Mouse (Mus musculus) lung, adult 2 months (tissue): ENCODE results near the gene Ube4b. TPM values are rescaled to one million over a fixed set of nuclear protein-coding genes. Genes with fewer than 3 reads are reported as not detected.

Experiments
- DNase-seq: peaks from one replicate; pipeline ENCODE4 v3.0.0; 2022
- H3K4me1 ChIP-seq: fragments of 200-500 bp; 2 replicates; pipeline ENCODE4 v1.6.1; 2011; ENCODE audit warnings: low read length; ENCODE audit not compliant: control insufficient read depth, insufficient read depth
- H3K4me3 ChIP-seq: fragments of 200-500 bp; replicated peaks from 2 replicates; pipeline ENCODE3; 2011; ENCODE audit warnings: low read depth, mild to moderate bottlenecking, control low read depth, low read length; ENCODE audit errors: extremely low read depth
- CTCF ChIP-seq: fragments of 200-500 bp; IDR thresholded peaks from 2 replicates; pipeline ENCODE4 v1.5.1; 2011; ENCODE audit warnings: mild to moderate bottlenecking, low read length, control low read depth; ENCODE audit not compliant: insufficient read depth
- POLR2A ChIP-seq: fragments of 200-500 bp; IDR thresholded peaks from 2 replicates; pipeline ENCODE4 v1.6.1; 2011; ENCODE audit warnings: low read depth, mild to moderate bottlenecking, control low read depth, low read length, borderline replicate concordance; ENCODE audit errors: extremely low read depth
- WGBS: fragments of 180-500 bp; shearing (Covaris S2); methylation state at CpG from one replicate; pipeline ENCODE4 v1.1.7; 2018; 5-methylcytosine and 5-hydroxymethylcytosine counted together
- polyA plus RNA-seq: library from polyadenylated mRNA; depleted of rRNA; stranded (reverse); fragments of >200 nt; gene quantifications from 2 replicates; pipeline ENCODE4 v1.2.3, GENCODE M21; 2012

Ube4b gene
- polyA plus RNA-seq, 1 experiment, result 53.3 TPM

- DNase-seq, result no peak
- 94% methylated on average over 8 of the region's 8 CpGs for WGBS
- Histone ChIP-seq H3K4me1 (no peaks in the 10 kb centered on the region), H3K4me3 (no peak overlapping the region)
- TF ChIP-seq POLR2A (no peak), CTCF (no peak)
Measured at GRCm38 (mm10) chr4:149354671-149355070, 71.9 kb downstream of the Ube4b start.

DNA sequence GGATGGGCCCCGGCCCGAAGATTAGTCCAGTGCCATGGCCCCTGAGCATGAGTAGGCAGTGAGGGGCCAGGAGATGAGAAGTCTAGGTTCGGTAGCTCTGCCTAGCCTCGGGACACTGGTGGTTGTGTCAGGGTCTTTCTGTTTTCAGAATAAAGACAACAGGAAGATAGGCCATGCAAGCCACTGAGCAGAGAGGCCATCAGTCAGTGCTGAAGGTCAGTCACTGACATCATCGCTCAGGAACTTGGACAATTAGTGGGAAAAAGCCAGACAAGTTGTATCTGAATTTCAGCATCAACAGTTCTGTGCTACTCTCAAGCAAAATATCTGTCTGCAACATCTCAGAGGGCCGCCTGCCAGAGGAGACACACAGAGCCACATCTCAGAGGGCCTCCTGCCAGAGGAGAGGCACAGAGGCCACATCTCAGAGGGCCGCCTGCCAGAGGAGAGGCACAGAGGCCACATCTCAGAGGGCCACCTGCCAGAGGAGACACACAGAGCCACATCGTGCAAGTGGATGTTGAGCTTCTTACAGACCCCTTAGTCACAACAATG lies 74.9 kb downstream of the Ube4b start:
- WGBS, result 86% methylated on average over 8 of the region's 8 CpGs
- TF ChIP-seq POLR2A (no peak), CTCF (no peak)
- no peak for DNase-seq
- H3K4me1 ChIP-seq, result no peaks in the 10 kb centered on the region
- no peak overlapping the region for H3K4me3 ChIP-seq

DNA sequence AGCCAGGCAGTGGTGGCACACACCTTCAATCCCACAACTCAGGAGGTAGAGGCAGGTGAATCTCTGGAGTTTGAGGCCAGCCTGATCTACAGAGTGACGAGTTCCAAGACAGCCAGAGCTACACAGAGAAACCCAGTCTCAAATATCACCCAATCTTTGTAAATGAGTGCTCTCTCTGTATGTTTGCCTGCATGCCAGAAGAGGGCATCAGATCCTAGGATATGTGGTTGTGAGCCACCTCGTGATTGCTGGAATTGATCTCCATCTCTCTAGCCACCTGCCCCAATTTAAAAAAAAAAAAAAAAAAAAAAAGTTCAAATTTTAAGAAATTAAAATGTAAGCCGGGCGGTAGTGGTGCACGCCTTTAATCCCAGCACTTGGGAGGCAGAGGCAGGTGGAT lies 77.6 kb downstream of the Ube4b start:
- 78% methylated on average over 5 of the region's 5 CpGs for WGBS
- Histone ChIP-seq H3K4me1 (no peaks in the 10 kb centered on the region), H3K4me3 (no peak overlapping the region)
- no peak for TF ChIP-seq CTCF
- no peak for TF ChIP-seq POLR2A
- DNase-seq, result no peak

DNA sequence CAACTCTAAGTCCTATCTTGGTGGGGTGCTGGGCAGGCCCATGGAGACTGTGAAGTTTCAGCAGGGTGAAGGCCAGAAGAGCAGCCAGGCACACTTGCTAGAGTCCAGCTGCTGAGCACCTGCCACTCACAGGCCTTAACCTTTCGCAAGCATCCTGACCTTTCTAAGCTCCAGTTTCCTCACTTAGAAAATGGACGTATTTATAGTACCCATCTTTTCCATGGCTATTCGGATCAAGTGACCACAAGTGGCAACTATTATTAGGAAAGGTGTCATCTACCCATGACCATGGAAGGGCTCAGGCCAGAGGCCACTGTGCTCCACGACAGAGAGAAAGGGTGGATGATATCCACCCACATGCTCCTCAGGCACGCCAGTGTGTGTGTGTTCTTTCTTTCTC lies 80.7 kb downstream of the Ube4b start:
- TF ChIP-seq CTCF (no peak), POLR2A (no peak)
- DNase-seq, result no peak
- WGBS, result 85% methylated on average over 5 of the region's 5 CpGs

GRCm38 (mm10) chr4:149344311-149344710 lies 82.2 kb downstream of the Ube4b start:
- WGBS, result 79% methylated on average over 8 of the region's 8 CpGs
- no peaks in the 10 kb centered on the region for H3K4me1 ChIP-seq
- TF ChIP-seq POLR2A, result no peak
- TF ChIP-seq CTCF, result no peak
- H3K4me3 ChIP-seq, result no peak overlapping the region
- no peak for DNase-seq

More for the DNA sequence above, 80.7 kb downstream of the Ube4b start:
- no peaks in the 10 kb centered on the region for H3K4me1 ChIP-seq
- H3K4me3 ChIP-seq, result no peak overlapping the region

DNA sequence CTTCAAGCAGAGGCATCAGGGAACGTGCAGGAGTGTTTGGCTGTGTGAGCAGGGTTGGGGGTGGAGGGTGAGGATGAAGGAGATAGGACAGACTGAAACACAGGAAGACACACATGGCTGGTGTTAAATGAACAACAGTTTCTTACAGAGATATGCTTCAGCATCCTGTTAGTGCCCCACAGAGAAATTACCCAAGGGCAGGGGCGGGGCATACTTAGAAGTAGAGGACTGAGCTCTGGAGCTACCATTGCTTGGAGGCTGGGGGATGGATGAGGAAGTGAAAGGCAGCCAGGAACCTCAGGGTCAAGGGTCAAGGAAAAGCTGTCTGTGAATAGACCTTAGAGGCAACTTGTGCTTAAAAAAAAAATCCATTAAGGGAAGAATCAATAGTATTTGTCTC lies 85.9 kb downstream of the Ube4b start:
- TF ChIP-seq CTCF, result no peak
- no peak for TF ChIP-seq POLR2A
- H3K4me1 ChIP-seq, result no peaks in the 10 kb centered on the region
- H3K4me3 ChIP-seq, result no peak overlapping the region
- 58% methylated on average over 2 of the region's 2 CpGs for WGBS
- DNase-seq, result no peak

DNA sequence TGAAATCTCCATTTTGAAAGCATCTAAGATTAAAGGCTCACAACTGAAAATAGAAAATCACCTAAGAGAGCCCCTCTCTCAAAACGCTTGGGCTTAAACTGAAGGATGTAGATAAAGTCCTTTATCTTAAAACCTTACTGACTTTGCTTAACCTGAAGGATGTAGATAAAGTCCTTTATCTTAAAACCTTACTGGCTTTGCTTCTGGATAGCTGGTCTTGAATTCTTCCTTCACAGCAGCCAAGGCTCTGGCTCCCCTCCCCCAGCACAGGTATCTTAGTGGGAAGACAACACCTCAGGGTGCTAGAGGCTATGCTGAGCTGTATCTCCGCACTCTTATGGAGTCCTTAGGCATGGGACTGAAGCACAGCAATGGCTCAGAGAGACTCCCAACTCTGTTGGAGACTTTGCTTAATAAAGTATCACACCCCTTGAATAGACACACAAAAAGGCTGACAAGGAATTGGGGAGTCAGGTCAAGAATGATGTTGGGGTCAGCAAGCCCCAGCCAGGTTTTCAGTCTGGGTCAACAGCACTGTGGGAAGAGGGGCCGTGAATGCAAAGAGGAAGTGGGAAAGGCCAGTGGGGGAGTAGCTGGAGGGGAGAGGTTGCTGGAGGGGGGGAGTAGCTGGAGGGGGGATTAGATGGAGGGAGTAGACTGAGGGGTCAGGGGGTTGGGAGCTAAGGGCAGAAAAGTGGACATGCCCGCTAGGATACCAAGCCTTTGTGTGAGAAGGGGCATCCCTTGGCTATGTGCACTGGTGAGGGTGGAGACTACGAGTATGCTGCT lies 86.9 kb downstream of the Ube4b start:
- DNase-seq, result no peak
- no peak for TF ChIP-seq CTCF
- no peak for TF ChIP-seq POLR2A
- 71% methylated on average over 5 of the region's 5 CpGs for WGBS
- Histone ChIP-seq H3K4me1 (no peaks in the 10 kb centered on the region), H3K4me3 (no peak overlapping the region)

DNA sequence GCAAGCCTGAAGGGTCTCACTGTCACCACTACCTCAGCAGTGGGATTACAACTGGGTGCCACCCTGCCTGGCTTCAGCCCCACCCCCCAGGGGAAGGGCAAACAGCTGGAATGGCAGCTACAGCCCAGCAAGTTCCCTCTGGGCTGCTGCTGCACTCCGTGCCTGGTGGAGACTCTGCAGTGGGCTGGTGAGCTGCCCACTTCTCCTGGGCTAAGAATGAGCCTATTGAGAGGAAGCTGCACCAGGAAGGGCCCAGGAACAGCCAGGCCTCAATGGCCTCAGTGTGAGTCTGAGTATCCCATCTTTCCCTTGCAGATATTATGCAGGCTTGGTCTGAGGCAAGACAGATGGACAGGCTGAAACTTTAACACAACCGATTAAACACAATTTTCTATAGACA lies 88.4 kb downstream of the Ube4b start:
- 76% methylated on average over 2 of the region's 2 CpGs for WGBS
- H3K4me3 ChIP-seq, result no peak overlapping the region
- no peaks in the 10 kb centered on the region for H3K4me1 ChIP-seq
- no peak for DNase-seq
- TF ChIP-seq CTCF, result no peak

GRCm38 (mm10) chr4:149337353-149337752 lies 89.2 kb downstream of the Ube4b start:
- 69% methylated on average over 9 of the region's 9 CpGs for WGBS
- no peaks in the 10 kb centered on the region for H3K4me1 ChIP-seq
- TF ChIP-seq POLR2A (no peak), CTCF (no peak)
- no peak overlapping the region for H3K4me3 ChIP-seq
- no peak for DNase-seq

DNA sequence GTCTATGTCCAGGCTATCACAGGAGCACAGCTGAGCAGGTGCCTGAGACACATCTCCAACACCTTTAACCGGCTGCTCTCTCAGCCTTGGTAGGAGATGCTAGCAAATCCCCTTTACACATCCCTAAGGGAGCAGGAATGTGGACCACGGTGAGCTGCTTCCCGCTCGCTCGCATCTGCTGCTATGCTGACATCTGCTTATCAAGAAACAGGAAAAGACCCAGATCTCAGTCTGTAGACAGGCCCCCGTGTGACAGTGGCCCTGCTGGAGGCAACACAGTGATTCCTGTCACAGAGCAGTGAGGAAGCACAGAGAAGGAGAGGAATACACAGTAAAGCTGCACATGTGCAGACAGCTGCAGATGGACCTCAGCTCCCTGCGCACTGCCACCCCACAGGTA lies 90.2 kb downstream of the Ube4b start:
- Histone ChIP-seq H3K4me3 (no peak overlapping the region), H3K4me1 (no peaks in the 10 kb centered on the region)
- TF ChIP-seq CTCF (no peak), POLR2A (no peak)
- 75% methylated on average over 7 of the region's 7 CpGs for WGBS
- no peak for DNase-seq
